Mouse (Mus musculus) G1E (cell line): Measurements from ENCODE around the gene Jtb. TPM values are rescaled to one million over a fixed set of nuclear protein-coding genes. Genes with fewer than 3 reads are reported as not detected.

ENCODE experiments used
- ATAC-seq: 2 replicates; pipeline ENCODE4 v1.8.0; 2016; ENCODE audit warnings: mild to moderate bottlenecking; ENCODE audit not compliant: insufficient number of reproducible peaks, poor library complexity, low FRiP score, severe bottlenecking; ENCODE audit errors: extremely low read depth
- DNase-seq: peaks from one replicate; pipeline ENCODE4 v3.0.0; 2012; ENCODE audit warnings: low spot score
- H3K27me3 ChIP-seq: 2 replicates; pipeline ENCODE4 v1.6.1; 2012; ENCODE audit warnings: mild to moderate bottlenecking, low read length, inconsistent platforms; ENCODE audit not compliant: insufficient read depth
- H3K36me3 ChIP-seq: replicated peaks from 2 replicates; pipeline ENCODE3; 2012; ENCODE audit warnings: mild to moderate bottlenecking, inconsistent platforms
- H3K4me1 ChIP-seq: 2 replicates; pipeline ENCODE4 v1.6.1; 2012; ENCODE audit warnings: low read depth, low read length, inconsistent platforms, mixed read lengths; ENCODE audit not compliant: insufficient read depth
- H3K4me3 ChIP-seq: 2 replicates; pipeline ENCODE4 v1.5.1; 2012; ENCODE audit warnings: low read depth, mild to moderate bottlenecking, inconsistent platforms, low read length, moderate library complexity, mixed read lengths
- H3K9me3 ChIP-seq: replicated peaks from 2 replicates; pipeline ENCODE4 v1.6.1; 2012; ENCODE audit warnings: inconsistent platforms
- CTCF ChIP-seq: IDR thresholded peaks from 2 replicates; pipeline ENCODE4 v1.5.1; 2012; ENCODE audit warnings: low read depth, low read length, inconsistent platforms, mixed read lengths
- GATA1 ChIP-seq: IDR thresholded peaks from 2 replicates; pipeline ENCODE4 v1.6.1; 2012; ENCODE audit warnings: borderline replicate concordance, low read length, inconsistent platforms, mixed read lengths
- GATA2 ChIP-seq: IDR thresholded peaks from 2 replicates; pipeline ENCODE4 v1.6.1; 2012; ENCODE audit warnings: low read depth, low read length, inconsistent platforms, borderline replicate concordance
- POLR2AphosphoS5 ChIP-seq: IDR thresholded peaks from 2 replicates; pipeline ENCODE4 v1.6.1; 2012; ENCODE audit warnings: low read depth, low read length, inconsistent platforms; ENCODE audit not compliant: insufficient replicate concordance
- TAL1 ChIP-seq: conservative IDR thresholded peaks from 2 replicates; pipeline ENCODE4 v1.6.1; 2012; ENCODE audit warnings: low read depth, low read length, inconsistent platforms, mixed read lengths
- polyA plus RNA-seq: library from polyadenylated mRNA; stranded (reverse); fragments of >175 nt; gene quantifications from 2 replicates; pipeline ENCODE4 v1.2.3, GENCODE M21; 2012
- total RNA-seq, 2 experiments: library from RNA; stranded (forward) in 1 of 2; stranded (reverse) in 1 of 2; fragments of 200-1000 nt in 1 of 2; fragments of >200 nt in 1 of 2; fragmentation: Nextera tagmentation in 1 of 2; gene quantifications; 2 replicates each; pipeline ENCODE4 v1.2.3; 2014 to 2017

The Jtb gene
- total and polyA plus RNA-seq, 3 experiments, result 38.8 to 73.6 (median 40.9) TPM

- Histone ChIP-seq H3K4me3 (peak within 1 kb of the TSS; percentile 99), H3K4me1 (peaks cover 34% of the 10 kb centered on the region), H3K27me3 (no peaks in the 10 kb centered on the region), H3K9me3 (no peaks in the 10 kb centered on the region), H3K36me3 (peaks cover 61% of the 10 kb centered on the region)
- ATAC-seq, result peak; percentile 99
- TF ChIP-seq GATA1 (no peak), GATA2 (no peak), CTCF (no peak), POLR2AphosphoS5 (no peak), TAL1 (no peak)
- DNase-seq, result peak; percentile 96
Measured at GRCm38 (mm10) chr3:90253653-90254418, 22.4 kb downstream of the Jtb start, which contains the start of gene Crtc2. Gene Crtc2, plus strand, starts transcription at chr3:90254163.

- peak overlapping the region; percentile 99 for H3K4me3 ChIP-seq
- H3K9me3 ChIP-seq, result no peaks in the 10 kb centered on the region
- peak; percentile 49 for DNase-seq
- ATAC-seq, result no peak
- peaks cover 63% of the 10 kb centered on the region for H3K36me3 ChIP-seq
- no peaks in the 10 kb centered on the region for H3K27me3 ChIP-seq
- TF ChIP-seq TAL1, result no peak
- TF ChIP-seq GATA1, result no peak
- TF ChIP-seq GATA2, result no peak
- TF ChIP-seq CTCF, result no peak
- no peak for TF ChIP-seq POLR2AphosphoS5
- peaks cover 28% of the 10 kb centered on the region for H3K4me1 ChIP-seq
Measured at GRCm38 (mm10) chr3:90254419-90255193, 23.2 kb downstream of the Jtb start.

GRCm38 (mm10) chr3:90255194-90255565 lies 23.8 kb downstream of the Jtb start:
- Histone ChIP-seq H3K27me3 (no peaks in the 10 kb centered on the region), H3K9me3 (no peaks in the 10 kb centered on the region), H3K36me3 (peaks cover 64% of the 10 kb centered on the region), H3K4me1 (peaks cover 27% of the 10 kb centered on the region), H3K4me3 (peak overlapping the region; percentile 99)
- DNase-seq (no peak), ATAC-seq (no peak)
- no peak for TF ChIP-seq GATA1
- TF ChIP-seq POLR2AphosphoS5, result no peak
- no peak for TF ChIP-seq CTCF
- no peak for TF ChIP-seq GATA2
- no peak for TF ChIP-seq TAL1

GRCm38 (mm10) chr3:90255784-90256353 lies 24.5 kb downstream of the Jtb start:
- DNase-seq (no peak), ATAC-seq (no peak)
- no peak overlapping the region for H3K4me3 ChIP-seq
- peaks cover 24% of the 10 kb centered on the region for H3K4me1 ChIP-seq
- H3K9me3 ChIP-seq, result no peaks in the 10 kb centered on the region
- peaks cover 64% of the 10 kb centered on the region for H3K36me3 ChIP-seq
- H3K27me3 ChIP-seq, result no peaks in the 10 kb centered on the region
- TF ChIP-seq GATA2, result no peak
- no peak for TF ChIP-seq CTCF
- TF ChIP-seq GATA1, result no peak
- TF ChIP-seq TAL1, result no peak
- no peak for TF ChIP-seq POLR2AphosphoS5

- peaks cover 20% of the 10 kb centered on the region for H3K4me1 ChIP-seq
- H3K27me3 ChIP-seq, result no peaks in the 10 kb centered on the region
- TF ChIP-seq TAL1 (no peak), POLR2AphosphoS5 (no peak), GATA1 (no peak), GATA2 (no peak), CTCF (no peak)
- ATAC-seq (no peak), DNase-seq (no peak)
- no peaks in the 10 kb centered on the region for H3K9me3 ChIP-seq
- H3K36me3 ChIP-seq, result peaks cover 64% of the 10 kb centered on the region
- H3K4me3 ChIP-seq, result no peak overlapping the region
Measured at GRCm38 (mm10) chr3:90256731-90257530, 25.5 kb downstream of the Jtb start.
